Mouse (Mus musculus) embryonic facial prominence, embryonic 11.5 days (tissue): ENCODE data around the gene Abcd4. TPM values are rescaled to one million over a fixed set of nuclear protein-coding genes. Genes with fewer than 3 reads are reported as not detected.
A peak's percentile ranks its signal among the peaks of the same experiment; 100 is the strongest.

Experiments
- ATAC-seq: fragments of 200-750 bp; cut with Nextera tagmentation; replicated peaks from 2 replicates; pipeline ENCODE4 v1.8.0; 2017; ENCODE audit warnings: low read depth; ENCODE audit not compliant: insufficient number of reproducible peaks, low FRiP score, low TSS enrichment
- DNase-seq: peaks from one replicate; pipeline ENCODE4 v3.0.0-alpha.2; 2015; ENCODE audit warnings: low spot score
- H3K27ac ChIP-seq: fragments of 300-500 bp; sonication (generic); replicated peaks from 2 replicates; pipeline ENCODE4 v1.5.1; 2014; ENCODE audit warnings: mild to moderate bottlenecking, low read depth, low read length, control low read depth
- H3K27me3 ChIP-seq: fragments of 300-500 bp; sonication (generic); 2 replicates; pipeline ENCODE4 v1.6.1; 2014; ENCODE audit warnings: mild to moderate bottlenecking, low read length, moderate library complexity, mixed read lengths; ENCODE audit not compliant: control insufficient read depth, insufficient read depth
- H3K36me3 ChIP-seq: fragments of 300-500 bp; sonication (generic); replicated peaks from 2 replicates; pipeline ENCODE4 v1.6.1; 2014; ENCODE audit warnings: low read depth, mild to moderate bottlenecking, low read length, moderate library complexity, mixed read lengths; ENCODE audit not compliant: control insufficient read depth, insufficient read depth
- H3K4me1 ChIP-seq: fragments of 300-500 bp; sonication (generic); 2 replicates; pipeline ENCODE4 v1.6.1; 2014; ENCODE audit warnings: low read length, mixed read lengths; ENCODE audit not compliant: control insufficient read depth, insufficient read depth
- H3K4me2 ChIP-seq: fragments of 300-500 bp; sonication (generic); 2 replicates; pipeline ENCODE4 v1.6.1; 2014; ENCODE audit warnings: low read depth, mild to moderate bottlenecking, control low read depth, low read length, moderate library complexity
- H3K4me3 ChIP-seq: fragments of 300-500 bp; sonication (generic); 2 replicates; pipeline ENCODE4 v1.5.1; 2014; ENCODE audit warnings: low read depth, low read length, control low read depth
- H3K9ac ChIP-seq: fragments of 300-500 bp; sonication (generic); replicated peaks from 2 replicates; pipeline ENCODE4 v1.6.1; 2014; ENCODE audit warnings: mild to moderate bottlenecking, control low read depth, low read length
- H3K9me3 ChIP-seq: fragments of 300-500 bp; sonication (generic); replicated peaks from 2 replicates; pipeline ENCODE4 v1.6.1; 2016; ENCODE audit warnings: mild to moderate bottlenecking, low read length, inconsistent platforms, mixed read lengths; ENCODE audit not compliant: control insufficient read depth
- WGBS: fragments of 180-500 bp; shearing (Covaris S2); extraction: QIAGEN DNeasy Blood & Tissue Kit; methylation state at CpG from one replicate; pipeline ENCODE4 v1.1.7; 2014; 5-methylcytosine and 5-hydroxymethylcytosine counted together
- polyA plus RNA-seq: library from polyadenylated mRNA; unstranded; fragments of >200 nt; fragmentation: Nextera tagmentation; extraction: Ambion mirVana; gene quantifications from 2 replicates; pipeline ENCODE4 v1.2.1, GENCODE M21; 2014

Abcd4 gene
- polyA plus RNA-seq, 1 experiment from 2014 or later: 6.5 TPM

DNA sequence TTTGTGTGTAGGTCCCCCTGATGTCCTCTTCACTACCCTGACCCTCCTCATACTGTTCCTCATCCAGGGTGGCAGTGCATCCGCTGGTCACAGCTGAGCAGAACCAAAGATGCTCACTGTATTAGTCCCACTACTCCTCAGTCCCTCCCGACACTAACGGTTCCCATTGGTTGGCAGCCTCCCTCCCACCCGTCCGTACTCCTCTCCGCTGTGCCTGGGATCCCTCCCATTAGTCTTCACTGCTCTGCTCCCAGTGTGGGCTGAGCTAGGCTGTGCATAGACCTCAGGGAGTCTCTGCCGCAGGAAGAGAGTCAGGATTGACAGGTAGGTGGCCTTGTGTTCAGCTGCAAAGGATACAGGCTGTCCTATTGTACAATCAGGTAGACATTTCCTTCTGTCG lies 18.9 kb downstream of the Abcd4 start:
- H3K4me2 ChIP-seq: no peak overlapping the region
- H3K4me3 ChIP-seq: no peak overlapping the region
- 17% methylated on average over 8 of the region's 8 CpGs for WGBS
- no peaks in the 10 kb centered on the region for H3K4me1 ChIP-seq
- no peaks in the 10 kb centered on the region for H3K9me3 ChIP-seq
- ATAC-seq (no peak), DNase-seq (no peak)
- no peaks in the 10 kb centered on the region for H3K36me3 ChIP-seq
- no peak overlapping the region for H3K27ac ChIP-seq
- no peak overlapping the region for H3K9ac ChIP-seq
- H3K27me3 ChIP-seq: no peaks in the 10 kb centered on the region

DNA sequence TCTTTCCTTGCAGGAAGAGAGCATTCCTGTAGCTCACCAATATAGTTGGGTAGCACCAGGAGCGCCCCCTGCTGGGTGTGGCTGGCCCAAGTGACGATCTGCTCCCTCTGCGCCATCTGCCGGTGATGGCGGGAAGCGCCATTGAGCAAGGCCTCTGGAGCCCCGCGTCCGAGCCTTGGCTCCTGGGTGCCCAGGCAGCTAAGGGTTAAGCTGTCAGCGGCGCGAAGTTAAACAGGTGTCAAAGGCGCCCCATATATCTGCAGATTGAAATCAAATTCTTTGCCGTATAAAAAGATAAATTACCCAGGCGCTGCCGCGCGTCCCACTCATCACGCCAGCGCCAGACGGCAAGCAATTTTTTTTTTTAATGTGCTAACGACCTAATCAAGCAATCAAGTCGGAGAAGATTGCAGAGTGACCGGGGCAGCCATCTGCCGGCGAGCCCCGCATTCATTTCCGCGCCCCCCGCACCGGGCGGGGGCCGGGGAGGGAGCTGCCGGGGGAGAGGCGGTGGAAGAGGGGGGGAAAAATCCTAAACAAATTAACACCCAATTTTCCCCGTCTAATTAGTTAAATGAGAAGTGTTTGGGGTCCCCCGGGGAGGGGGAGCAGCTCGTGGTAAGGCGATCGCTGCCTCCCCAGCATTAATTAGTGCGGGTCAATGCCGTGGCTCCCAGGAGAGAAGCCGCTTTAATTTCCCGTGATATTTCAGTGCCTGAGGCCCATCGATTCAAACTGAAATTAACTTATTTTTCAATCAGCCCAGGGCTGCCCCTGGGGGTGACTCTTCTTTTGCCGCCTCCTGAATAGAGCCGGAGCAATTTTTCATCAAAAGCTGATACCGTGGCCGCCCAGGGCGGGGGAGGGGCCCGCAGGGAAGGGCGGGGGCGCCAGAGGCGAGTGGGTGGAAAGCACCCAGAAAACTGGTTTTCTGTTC lies 27.1 kb downstream of the Abcd4 start:
- Histone ChIP-seq H3K4me3 (peak overlapping the region; percentile 39), H3K36me3 (no peaks in the 10 kb centered on the region), H3K9me3 (no peaks in the 10 kb centered on the region), H3K27me3 (no peaks in the 10 kb centered on the region), H3K27ac (no peak overlapping the region), H3K4me1 (no peaks in the 10 kb centered on the region), H3K4me2 (peak overlapping the region; percentile 84), H3K9ac (peak overlapping the region; percentile 50)
- under 1% methylated on average over 54 of the region's 54 CpGs for WGBS
- ATAC-seq: peak; percentile 8; the same call in 1 of the 2 replicates
- peak; percentile 95 for DNase-seq

DNA sequence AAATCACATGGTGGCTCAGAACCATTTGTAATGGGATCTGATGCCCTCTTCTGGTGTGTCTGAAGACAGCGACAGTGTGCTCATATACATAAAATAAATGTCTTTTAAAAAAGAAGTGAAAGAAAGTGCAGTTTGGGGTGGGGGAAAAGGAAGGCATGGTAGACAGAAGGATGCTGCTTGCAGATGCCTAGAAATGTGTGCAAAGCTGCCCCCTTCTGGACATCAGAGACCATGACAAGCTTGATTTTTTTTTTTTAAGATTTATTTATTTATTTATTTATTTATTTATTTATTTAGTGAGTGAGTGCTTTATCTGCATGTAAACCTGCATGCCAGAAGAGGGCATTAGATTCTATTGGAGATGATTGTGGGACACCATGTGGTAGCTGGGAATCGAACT lies 35.9 kb downstream of the Abcd4 start:
- DNase-seq (no peak), ATAC-seq (no peak)
- no peaks in the 10 kb centered on the region for H3K4me1 ChIP-seq
- no peaks in the 10 kb centered on the region for H3K36me3 ChIP-seq
- H3K27ac ChIP-seq: no peak overlapping the region
- 95% methylated on average over 2 of the region's 2 CpGs for WGBS
- no peaks in the 10 kb centered on the region for H3K9me3 ChIP-seq
- H3K27me3 ChIP-seq: no peaks in the 10 kb centered on the region
- no peak overlapping the region for H3K4me2 ChIP-seq
- no peak overlapping the region for H3K4me3 ChIP-seq
- H3K9ac ChIP-seq: no peak overlapping the region

DNA sequence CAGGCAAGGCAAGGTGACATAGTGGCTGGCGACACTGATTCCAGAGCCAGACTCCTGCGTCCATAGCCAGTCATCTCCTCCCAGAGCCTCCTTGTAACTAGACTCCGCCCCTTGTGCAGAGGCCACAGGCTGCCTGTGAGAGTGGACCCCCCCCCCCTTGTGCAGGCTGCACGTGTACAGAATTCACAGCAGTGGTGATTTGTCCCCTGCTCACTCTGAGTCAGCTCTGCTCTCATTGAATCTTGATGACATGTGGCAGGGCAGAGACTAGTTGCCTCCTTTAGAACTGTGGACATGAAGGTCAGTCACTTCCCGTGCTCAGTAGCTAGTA lies 38.8 kb downstream of the Abcd4 start:
- no peaks in the 10 kb centered on the region for H3K36me3 ChIP-seq
- ATAC-seq: no peak

GRCm38 (mm10) chr12:84577768-84578439 lies 39.3 kb downstream of the Abcd4 start:
- Histone ChIP-seq H3K27ac (no peak overlapping the region), H3K9me3 (no peaks in the 10 kb centered on the region), H3K4me1 (no peaks in the 10 kb centered on the region), H3K36me3 (no peaks in the 10 kb centered on the region), H3K4me3 (no peak overlapping the region), H3K27me3 (peaks cover 9% of the 10 kb centered on the region), H3K9ac (no peak overlapping the region), H3K4me2 (no peak overlapping the region)
- ATAC-seq (no peak), DNase-seq (no peak)
- 70% methylated on average over 11 of the region's 11 CpGs for WGBS

More for the DNA sequence above, 38.8 kb downstream of the Abcd4 start:
- H3K9me3 ChIP-seq: no peaks in the 10 kb centered on the region
- H3K4me2 ChIP-seq: no peak overlapping the region
- H3K4me3 ChIP-seq: no peak overlapping the region
- peaks cover 5% of the 10 kb centered on the region for H3K27me3 ChIP-seq
- DNase-seq: no peak
- no peak overlapping the region for H3K27ac ChIP-seq
- WGBS: 42% methylated on average over 5 of the region's 5 CpGs
- H3K4me1 ChIP-seq: no peaks in the 10 kb centered on the region
- H3K9ac ChIP-seq: no peak overlapping the region

- Histone ChIP-seq H3K36me3 (no peaks in the 10 kb centered on the region), H3K9ac (no peak overlapping the region), H3K4me3 (no peak overlapping the region), H3K9me3 (no peaks in the 10 kb centered on the region), H3K4me1 (no peaks in the 10 kb centered on the region; the same call in 1 of the 2 replicates), H3K27me3 (peaks cover 52% of the 10 kb centered on the region), H3K27ac (no peak overlapping the region), H3K4me2 (no peak overlapping the region)
- no peak for DNase-seq
- 15% methylated on average over 7 of the region's 7 CpGs for WGBS
- no peak for ATAC-seq
Measured at GRCm38 (mm10) chr12:84573094-84573493, 44.1 kb downstream of the Abcd4 start.

- no peaks in the 10 kb centered on the region for H3K9me3 ChIP-seq
- H3K4me2 ChIP-seq: no peak overlapping the region
- no peaks in the 10 kb centered on the region; the same call in 1 of the 2 replicates for H3K4me1 ChIP-seq
- WGBS: 1% methylated on average over 7 of the region's 7 CpGs
- no peak for DNase-seq
- no peaks in the 10 kb centered on the region for H3K36me3 ChIP-seq
- no peak overlapping the region for H3K27ac ChIP-seq
- no peak overlapping the region for H3K9ac ChIP-seq
- H3K27me3 ChIP-seq: peaks cover 59% of the 10 kb centered on the region
- 0 out of 2 replicates have a peak overlapping the region, but pooled peaks have one; percentile 10 for H3K4me3 ChIP-seq
- ATAC-seq: no peak
Measured at GRCm38 (mm10) chr12:84572341-84572720, 44.9 kb downstream of the Abcd4 start.
